Mouse (Mus musculus) lung, postnatal 0 days (tissue): ENCODE measurements around the gene Aagab. TPM values are rescaled to one million over a fixed set of nuclear protein-coding genes. Genes with fewer than 3 reads are reported as not detected.

Experiments
- ATAC-seq: fragments of 200-750 bp; cut with Nextera tagmentation; 2 replicates; pipeline ENCODE4 v1.8.0; 2017; ENCODE audit warnings: moderate library complexity
- DNase-seq: peaks from one replicate; pipeline ENCODE4 v3.0.0-alpha.2; 2016; ENCODE audit warnings: low spot score
- H3K27ac ChIP-seq: fragments of 300-500 bp; sonication (generic); 2 replicates; pipeline ENCODE4 v1.5.1; 2014; ENCODE audit warnings: antibody characterized with exemption, mild to moderate bottlenecking, low read length, mixed read lengths
- H3K27me3 ChIP-seq: fragments of 300-500 bp; sonication (generic); replicated peaks from 2 replicates; pipeline ENCODE4 v1.6.1; 2014; ENCODE audit warnings: low read length, mixed read lengths; ENCODE audit not compliant: insufficient read depth
- H3K36me3 ChIP-seq: fragments of 300-500 bp; sonication (generic); 2 replicates; pipeline ENCODE4 v1.6.1; 2014; ENCODE audit warnings: low read length, mixed read lengths; ENCODE audit not compliant: insufficient read depth
- H3K4me1 ChIP-seq: fragments of 300-500 bp; sonication (generic); 2 replicates; pipeline ENCODE4 v1.6.1; 2014; ENCODE audit warnings: antibody characterized with exemption, low read depth, low read length, mixed read lengths; ENCODE audit not compliant: insufficient read depth
- H3K4me2 ChIP-seq: fragments of 300-500 bp; sonication (generic); replicated peaks from 2 replicates; pipeline ENCODE4 v1.6.1; 2014; ENCODE audit warnings: low read depth, mild to moderate bottlenecking, low read length, moderate library complexity, mixed read lengths
- H3K4me3 ChIP-seq: fragments of 300-500 bp; sonication (generic); 2 replicates; pipeline ENCODE4 v1.5.1; 2014; ENCODE audit warnings: low read depth, low read length
- H3K9ac ChIP-seq: fragments of 300-500 bp; sonication (generic); replicated peaks from 2 replicates; pipeline ENCODE4 v1.6.1; 2014; ENCODE audit warnings: low read depth, mild to moderate bottlenecking
- H3K9me3 ChIP-seq: fragments of 300-500 bp; sonication (generic); 2 replicates; pipeline ENCODE4 v1.6.1; 2016; ENCODE audit warnings: low read length, mixed read lengths
- CTCF ChIP-seq: IDR thresholded peaks from 2 replicates; pipeline ENCODE4 v1.5.1; 2016; ENCODE audit warnings: antibody characterized with exemption, mild to moderate bottlenecking
- EP300 ChIP-seq: IDR thresholded peaks from 2 replicates; pipeline ENCODE4 v1.6.1; 2016; ENCODE audit warnings: antibody characterized with exemption, mild to moderate bottlenecking, control low read depth
- WGBS: fragments of 180-500 bp; shearing (Covaris S2); extraction: QIAGEN DNeasy Blood & Tissue Kit; methylation state at CpG from one replicate; pipeline ENCODE4 v1.1.7; 2014; 5-methylcytosine and 5-hydroxymethylcytosine counted together
- polyA plus RNA-seq: library from polyadenylated mRNA; unstranded; fragments of >200 nt; fragmentation: Nextera tagmentation; extraction: Ambion mirVana; gene quantifications from 2 replicates; pipeline ENCODE4 v1.2.1, GENCODE M21; 2015

Gene Aagab
- polyA plus RNA-seq, 1 experiment from 2014 or later = 20.5 TPM

DNA sequence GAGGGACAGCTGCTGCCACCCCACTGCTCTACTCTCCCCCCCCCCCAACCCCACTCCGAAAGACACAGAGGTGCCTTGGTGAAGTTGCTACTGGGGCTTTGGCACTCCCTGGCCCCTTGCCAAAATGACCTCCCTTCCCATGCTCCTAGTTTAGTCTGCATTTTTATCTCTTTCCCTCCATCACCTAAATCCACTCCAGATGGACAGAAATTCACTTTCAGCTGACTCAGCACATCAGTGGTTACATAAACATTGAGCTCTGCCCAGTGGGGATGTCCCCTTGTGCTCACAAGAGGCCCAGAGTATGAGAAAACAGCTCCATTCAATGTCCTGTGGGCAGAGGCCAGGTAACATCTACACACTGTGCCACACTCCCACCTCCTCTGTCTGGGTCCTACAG lies 52.6 kb downstream of the Aagab start:
- no peak for DNase-seq
- H3K9me3 ChIP-seq = no peaks in the 10 kb centered on the region
- H3K4me1 ChIP-seq = peaks cover 17% of the 10 kb centered on the region; the same call in 1 of the 2 replicates
- no peak overlapping the region for H3K27ac ChIP-seq
- TF ChIP-seq CTCF (no peak), EP300 (no peak)
- ATAC-seq = no peak
- no peak overlapping the region for H3K9ac ChIP-seq
- WGBS = 54% methylated on average over 1 of the region's 1 CpGs
- H3K36me3 ChIP-seq = peaks cover 5% of the 10 kb centered on the region
- H3K27me3 ChIP-seq = no peaks in the 10 kb centered on the region
- H3K4me2 ChIP-seq = no peak overlapping the region
- H3K4me3 ChIP-seq = no peak overlapping the region

DNA sequence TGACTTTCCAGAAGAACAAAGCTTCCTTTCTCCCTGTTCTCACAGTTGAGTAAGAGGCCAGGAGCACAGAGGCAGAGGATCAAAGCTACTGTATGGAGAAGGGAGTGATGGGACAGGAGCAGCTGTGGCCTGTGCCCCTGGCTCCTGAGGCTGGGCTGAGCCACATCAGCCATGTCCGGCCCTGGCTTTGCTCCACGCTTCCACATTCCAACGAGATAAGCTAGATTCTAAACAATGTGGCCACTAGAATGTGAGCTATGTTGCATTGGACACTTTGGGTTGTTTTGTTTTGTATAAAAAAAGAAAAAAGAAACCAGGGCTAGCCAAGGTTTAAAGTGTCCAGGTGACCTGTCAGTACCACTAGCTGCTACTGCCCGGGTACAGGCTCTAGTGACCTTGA lies 54.7 kb downstream of the Aagab start:
- Histone ChIP-seq H3K36me3 (peaks cover 5% of the 10 kb centered on the region), H3K27ac (0 out of 2 replicates have a peak overlapping the region, but pooled peaks have one; percentile 32), H3K27me3 (no peaks in the 10 kb centered on the region), H3K4me1 (peaks cover 17% of the 10 kb centered on the region; the same call in 1 of the 2 replicates), H3K9me3 (no peaks in the 10 kb centered on the region), H3K9ac (no peak overlapping the region), H3K4me3 (no peak overlapping the region), H3K4me2 (no peak overlapping the region)
- 21% methylated on average over 4 of the region's 4 CpGs for WGBS
- ATAC-seq = peak; percentile 68
- TF ChIP-seq EP300 (peak; percentile 79), CTCF (no peak)
- peak; percentile 67 for DNase-seq

DNA sequence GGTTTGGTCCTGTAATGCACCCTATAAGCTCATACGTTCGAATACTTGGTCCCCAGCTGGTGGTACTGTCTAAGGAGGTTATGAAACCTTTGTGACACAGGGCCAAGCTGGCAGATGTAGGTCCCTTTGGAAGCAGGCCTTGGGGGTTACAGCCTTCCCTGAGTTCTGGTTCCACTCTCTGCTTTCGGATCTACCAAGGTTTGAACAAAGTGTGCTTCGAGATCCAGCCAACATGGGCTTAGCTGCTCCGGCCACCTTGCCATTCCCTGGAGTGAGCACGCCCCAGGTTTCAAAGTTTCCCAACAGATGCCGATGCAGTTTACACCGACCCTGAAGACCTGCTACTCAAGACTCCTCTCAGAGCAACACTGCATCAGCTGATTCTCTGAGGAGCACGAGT lies 56.0 kb downstream of the Aagab start:
- ATAC-seq (no peak), DNase-seq (no peak)
- Histone ChIP-seq H3K9ac (no peak overlapping the region), H3K4me3 (no peak overlapping the region), H3K4me2 (no peak overlapping the region), H3K9me3 (no peaks in the 10 kb centered on the region), H3K4me1 (peaks cover 17% of the 10 kb centered on the region; the same call in 1 of the 2 replicates), H3K36me3 (peaks cover 8% of the 10 kb centered on the region; the same call in 1 of the 2 replicates), H3K27me3 (no peaks in the 10 kb centered on the region), H3K27ac (no peak overlapping the region)
- TF ChIP-seq CTCF (no peak), EP300 (no peak)
- WGBS = 86% methylated on average over 9 of the region's 9 CpGs

DNA sequence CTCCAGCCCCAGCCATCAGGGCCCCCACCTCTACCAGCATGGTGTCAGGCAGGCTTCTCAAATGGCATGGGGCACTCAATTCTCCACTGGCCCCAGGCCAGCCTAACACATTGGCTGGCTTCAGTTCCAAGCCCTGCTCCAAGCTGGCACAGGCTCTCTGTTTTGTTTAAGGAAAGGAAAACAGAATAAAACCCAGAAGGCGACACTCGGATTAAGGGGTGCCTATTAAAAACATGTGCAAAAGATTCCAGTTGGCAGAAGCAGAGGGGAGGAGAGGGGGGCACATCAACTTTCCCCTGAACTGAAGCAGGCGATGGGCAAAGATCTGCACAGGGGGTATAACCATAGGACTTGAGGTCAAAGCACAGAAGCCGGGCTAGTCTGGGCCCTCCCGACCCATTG lies 56.5 kb downstream of the Aagab start:
- TF ChIP-seq EP300 (no peak), CTCF (no peak)
- Histone ChIP-seq H3K9me3 (no peaks in the 10 kb centered on the region), H3K4me3 (no peak overlapping the region), H3K36me3 (0 out of 2 replicates have a peak, but pooled peaks cover 8% of the 10 kb centered on the region), H3K9ac (no peak overlapping the region), H3K27ac (no peak overlapping the region), H3K4me2 (no peak overlapping the region), H3K27me3 (no peaks in the 10 kb centered on the region), H3K4me1 (peaks cover 17% of the 10 kb centered on the region; the same call in 1 of the 2 replicates)
- WGBS = 62% methylated on average over 5 of the region's 5 CpGs
- ATAC-seq = no peak
- no peak for DNase-seq

DNA sequence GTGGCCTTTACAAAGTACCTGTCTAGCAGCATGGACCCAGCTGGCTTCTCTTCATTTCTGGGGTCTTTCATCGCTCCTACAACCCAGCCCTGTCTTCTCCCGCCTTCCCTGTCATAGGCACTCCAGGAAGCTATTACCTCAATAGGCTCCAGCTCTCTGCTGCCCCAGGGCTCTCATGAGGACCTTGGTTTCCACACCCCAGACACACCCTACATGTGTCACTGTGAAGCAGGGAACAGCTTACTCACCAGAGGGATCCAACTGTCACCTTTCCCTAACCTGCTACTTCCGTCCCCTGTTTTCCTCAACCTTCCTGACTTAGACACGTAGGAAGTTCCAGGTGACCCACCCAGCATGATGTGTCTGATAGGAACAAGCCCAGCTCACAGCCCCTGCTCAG lies 57.6 kb downstream of the Aagab start:
- Histone ChIP-seq H3K36me3 (0 out of 2 replicates have a peak, but pooled peaks cover 8% of the 10 kb centered on the region), H3K27ac (no peak overlapping the region), H3K9ac (no peak overlapping the region), H3K27me3 (no peaks in the 10 kb centered on the region), H3K4me3 (no peak overlapping the region), H3K4me1 (peaks cover 17% of the 10 kb centered on the region; the same call in 1 of the 2 replicates), H3K4me2 (no peak overlapping the region), H3K9me3 (no peaks in the 10 kb centered on the region)
- DNase-seq (no peak), ATAC-seq (no peak)
- TF ChIP-seq EP300 (no peak), CTCF (no peak)
- WGBS = 84% methylated on average over 4 of the region's 4 CpGs

DNA sequence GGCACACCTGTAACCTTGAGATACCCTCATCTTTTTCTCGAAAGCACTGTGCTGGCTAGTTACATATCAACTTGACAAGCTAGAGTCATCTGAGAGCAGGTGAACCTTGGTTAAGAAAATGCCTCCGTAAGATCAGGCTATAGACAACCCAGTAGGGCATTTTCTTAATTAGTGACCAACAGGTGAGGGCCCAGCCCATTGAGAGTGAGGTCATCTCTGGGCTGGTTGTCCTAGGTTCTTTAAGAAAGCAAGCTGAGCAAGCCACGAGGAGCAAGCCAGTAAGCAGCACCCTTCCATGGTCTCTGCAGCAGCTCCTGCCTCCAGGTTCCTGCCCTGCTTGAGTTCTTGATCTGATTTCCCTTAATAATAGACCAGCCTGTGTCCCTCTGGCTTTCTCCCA lies 58.2 kb downstream of the Aagab start:
- ATAC-seq (no peak), DNase-seq (no peak)
- H3K4me3 ChIP-seq = no peak overlapping the region
- no peak overlapping the region for H3K27ac ChIP-seq
- no peak for TF ChIP-seq CTCF
- no peak for TF ChIP-seq EP300
- peaks cover 17% of the 10 kb centered on the region; the same call in 1 of the 2 replicates for H3K4me1 ChIP-seq
- H3K9ac ChIP-seq = no peak overlapping the region
- 0 out of 2 replicates have a peak, but pooled peaks cover 8% of the 10 kb centered on the region for H3K36me3 ChIP-seq
- no peaks in the 10 kb centered on the region for H3K27me3 ChIP-seq
- no peaks in the 10 kb centered on the region for H3K9me3 ChIP-seq
- WGBS = 90% methylated on average over 3 of the region's 3 CpGs
- no peak overlapping the region for H3K4me2 ChIP-seq

DNA sequence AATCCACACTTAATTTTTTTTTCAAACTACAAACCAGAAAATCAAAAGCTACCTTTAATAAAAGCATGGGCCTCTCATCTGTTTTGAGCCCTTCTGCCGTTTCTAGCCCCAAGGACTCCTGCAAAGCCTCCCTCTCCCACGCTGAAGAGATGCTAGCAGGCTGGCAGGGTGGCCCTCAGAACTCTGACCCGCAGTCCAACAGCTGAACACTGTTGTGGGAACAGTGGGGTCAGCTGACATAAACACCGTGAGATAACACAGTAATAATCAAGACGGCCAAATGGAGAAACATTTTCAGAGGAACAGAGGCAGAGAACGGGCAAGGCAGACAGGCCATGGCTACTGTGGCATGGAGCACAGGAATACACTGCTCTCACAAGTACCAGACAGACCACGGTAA lies 60.3 kb downstream of the Aagab start:
- ATAC-seq (no peak), DNase-seq (no peak)
- 55% methylated on average over 7 of the region's 7 CpGs for WGBS
- H3K9me3 ChIP-seq = no peaks in the 10 kb centered on the region
- 0 out of 2 replicates have a peak, but pooled peaks cover 8% of the 10 kb centered on the region for H3K36me3 ChIP-seq
- H3K4me1 ChIP-seq = peaks cover 11% of the 10 kb centered on the region; the same call in 1 of the 2 replicates
- H3K9ac ChIP-seq = no peak overlapping the region
- no peak overlapping the region for H3K27ac ChIP-seq
- H3K4me2 ChIP-seq = no peak overlapping the region
- no peaks in the 10 kb centered on the region for H3K27me3 ChIP-seq
- TF ChIP-seq EP300 (no peak), CTCF (no peak)
- H3K4me3 ChIP-seq = no peak overlapping the region
